ENCODE assay signal across 22 mouse cellular contexts in the genomic region with DNA sequence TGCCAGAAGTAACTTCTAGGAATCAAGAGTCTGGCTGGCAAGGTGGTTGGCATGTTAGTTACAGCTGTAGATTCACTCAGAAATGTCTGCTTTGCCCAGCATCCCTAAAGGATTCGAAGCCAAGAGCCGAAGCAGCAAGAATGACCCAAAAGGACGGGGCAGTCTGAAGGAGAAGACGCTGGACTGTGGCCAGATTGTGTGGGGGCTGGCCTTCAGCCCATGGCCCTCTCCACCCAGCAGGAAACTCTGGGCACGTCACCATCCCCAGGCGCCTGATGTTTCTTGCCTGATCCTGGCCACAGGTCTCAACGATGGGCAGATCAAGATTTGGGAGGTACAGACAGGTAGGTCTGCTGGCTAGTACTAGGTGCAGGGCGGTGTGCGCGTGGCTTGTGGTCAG. TPM values are rescaled to one million over a fixed set of nuclear protein-coding genes. Genes with fewer than 3 reads are reported as not detected.
DNase-seq lines count a peak whose midpoint lies in the region; ATAC-seq lines count a peak whose summit lies in the region.
"Had no signal": no experiment of that assay in that cellular context is flagged by ENCODE, and none has a peak within 500 bp of the region (broad histone marks: within the 10 kb centered on the region; RNA-seq: fewer than 3 reads in every experiment).

No protein-coding gene starts in this region.

- H3K27me3 ChIP-seq in kidney, embryonic 14.5 days (ENCODE audit: control insufficient read depth, insufficient read depth, low read length), result no peaks in the 10 kb centered on the region
- H3K27me3 ChIP-seq: embryonic facial prominence, embryonic 12.5 days; forebrain, embryonic 15.5 days; hindbrain, embryonic 12.5 days; neural tube, embryonic 15.5 days had no signal

- H3K27ac ChIP-seq in kidney, embryonic 14.5 days (ENCODE audit: low read depth, low read length), result no peak overlapping the region
- H3K27ac ChIP-seq: embryonic facial prominence, embryonic 12.5 days; forebrain, embryonic 15.5 days; heart, embryonic 10.5 days; hindbrain, embryonic 12.5 days; liver, embryonic 14.5 days; neural tube, embryonic 15.5 days; stomach, postnatal 0 days had no signal

- H3K4me3 ChIP-seq in kidney, embryonic 14.5 days (ENCODE audit: low read length), result no peak overlapping the region
- H3K4me3 ChIP-seq: embryonic facial prominence, embryonic 12.5 days; erythroblast, embryonic 14.5 days; forebrain, embryonic 15.5 days; heart, embryonic 10.5 days; hindbrain, embryonic 12.5 days; neural tube, embryonic 15.5 days had no signal

- no peaks in the 10 kb centered on the region for H3K4me1 ChIP-seq in kidney, embryonic 14.5 days (ENCODE audit: control insufficient read depth, insufficient read depth, low read length)
- H3K4me1 ChIP-seq: embryonic facial prominence, embryonic 12.5 days; forebrain, embryonic 15.5 days; heart, embryonic 10.5 days; neural tube, embryonic 15.5 days had no signal

- H3K36me3 ChIP-seq in kidney, embryonic 14.5 days (ENCODE audit: control insufficient read depth, insufficient read depth, low read length), result peaks cover 81% of the 10 kb centered on the region

- 90% methylated on average over 10 of the region's 10 CpGs for WGBS in kidney, embryonic 14.5 days

- no peak overlapping the region for H3K9ac ChIP-seq in kidney, embryonic 14.5 days (ENCODE audit: low read depth, low read length)
- H3K9ac ChIP-seq: embryonic facial prominence, embryonic 12.5 days; forebrain, embryonic 15.5 days; hindbrain, embryonic 12.5 days; liver, embryonic 14.5 days; neural tube, embryonic 15.5 days had no signal

- no peaks in the 10 kb centered on the region for H3K9me3 ChIP-seq in kidney, embryonic 14.5 days (ENCODE audit: control insufficient read depth, low read length)
- H3K9me3 ChIP-seq: embryonic facial prominence, embryonic 12.5 days; forebrain, embryonic 15.5 days; heart, embryonic 10.5 days; hindbrain, embryonic 12.5 days; neural tube, embryonic 15.5 days had no signal

- DNase-seq in adrenal gland, adult 2 months, result peak; percentile 55
- no peak for DNase-seq in adrenal gland, adult 8-10 months
- peak; percentile 64 for DNase-seq in kidney, adult 11 months
- peak; percentile 75 for DNase-seq in ovary, postnatal 36 days (ENCODE audit: low spot score)
- no peak for DNase-seq in ovary, postnatal 10 days (ENCODE audit: low spot score)
- DNase-seq in kidney, postnatal 4 days, result peak; percentile 47 to 56
- no peak for DNase-seq in spleen, postnatal 36 days (ENCODE audit: low spot score in 2 of 2)
- DNase-seq: cerebellum, adult 9-11 months; right cerebral cortex, postnatal 4 days; thymus, postnatal 14 days had no signal

- no peak for ATAC-seq in kidney, embryonic 14.5 days (ENCODE audit: low FRiP score, low TSS enrichment)
- ATAC-seq: forebrain, embryonic 15.5 days; midbrain, embryonic 16.5 days had no signal

- no peak overlapping the region for H3K4me2 ChIP-seq in kidney, embryonic 14.5 days (replicated peaks; ENCODE audit: low read depth, low read length)
- H3K4me2 ChIP-seq: embryonic facial prominence, embryonic 12.5 days; forebrain, embryonic 15.5 days; hindbrain, embryonic 12.5 days; neural tube, embryonic 15.5 days had no signal

RNA-seq across cellular contexts. Expression of a gene that starts 13.5 kb away (rescaled TPM):
- total RNA-seq in adrenal gland, adult 2 months (2021), result 100 to 1,000 TPM; 149 to 153 TPM
- polyA plus RNA-seq in adrenal gland, adult 2 months (2012; rRNA removed), result 179 and 211 TPM in 2 replicates
- 100 to 1,000 TPM; 138 to 152 (median 146) TPM for total RNA-seq in adrenal gland, adult 8-10 months (2022)
- polyA plus RNA-seq in kidney, embryonic 14.5 days (2014; fragmentation: Nextera tagmentation; extraction: Ambion mirVana), result 36.4 and 72.2 TPM in 2 replicates

RNA-seq across cellular contexts. Expression of a gene that starts 18.3 kb away (rescaled TPM):
- 1 to 10 TPM; 6.7 to 8.6 TPM for total RNA-seq in adrenal gland, adult 2 months (2021)
- 10.0 and 11.5 TPM in 2 replicates for polyA plus RNA-seq in adrenal gland, adult 2 months (2012; rRNA removed)
- 10 to 100 TPM in 2 of 4 experiments, 1 to 10 TPM in 2; 8.8 to 12.1 (median 9.8) TPM for total RNA-seq in adrenal gland, adult 8-10 months (2022)
- polyA plus RNA-seq in kidney, embryonic 14.5 days (2014; fragmentation: Nextera tagmentation; extraction: Ambion mirVana), result 97.1 and 111 TPM in 2 replicates

RNA-seq across cellular contexts. Expression of a gene that starts 43.2 kb away (rescaled TPM):
- total RNA-seq in adrenal gland, adult 2 months (2021), result 1 to 10 TPM; 3.8 to 5.1 TPM
- 0.46 and 0.92 TPM in 2 replicates for polyA plus RNA-seq in adrenal gland, adult 2 months (2012; rRNA removed)
- total RNA-seq in adrenal gland, adult 8-10 months (2022), result 1 to 10 TPM; 5.9 to 9.6 (median 6.8) TPM
- polyA plus RNA-seq in kidney, embryonic 14.5 days (2014; fragmentation: Nextera tagmentation; extraction: Ambion mirVana), result 0.58 and 0.79 TPM in 2 replicates
- total RNA-seq: megakaryocyte-erythroid progenitor cell, adult 5-6 weeks had no signal
- polyA plus RNA-seq: erythroblast, embryonic 14.5 days; heart, postnatal 0 days had no signal

RNA-seq across cellular contexts. Expression of a gene that starts 51.7 kb away (rescaled TPM):
- 10 to 100 TPM in 1 of 2 experiments, 1 to 10 TPM in 1; 8.9 to 28.6 TPM for total RNA-seq in adrenal gland, adult 2 months (2021)
- 38.0 and 44.1 TPM in 2 replicates for polyA plus RNA-seq in adrenal gland, adult 2 months (2012; rRNA removed)
- total RNA-seq in adrenal gland, adult 8-10 months (2022), result 10 to 100 TPM; 22.2 to 64.9 (median 42.7) TPM
- 7.4 and 9.0 TPM in 2 replicates for polyA plus RNA-seq in kidney, embryonic 14.5 days (2014; fragmentation: Nextera tagmentation; extraction: Ambion mirVana)
- polyA plus RNA-seq: erythroblast, embryonic 14.5 days had no signal

Comparison
In these comparisons a context has a peak if more than half of its experiments do, and no peak if none do; other contexts are left out.
1. DNase-seq: peak in adrenal gland, adult 2 months (single experiment), kidney, adult 11 months (single experiment), ovary, postnatal 36 days (single experiment) and kidney, postnatal 4 days (2 of 2); none in adrenal gland, adult 8-10 months (single experiment), ovary, postnatal 10 days (single experiment) and spleen, postnatal 36 days (0 of 2).